Mouse (Mus musculus) small intestine, adult 2 months (tissue): Measurements from ENCODE around the gene Ankra2. TPM values are rescaled to one million over a fixed set of nuclear protein-coding genes. Genes with fewer than 3 reads are reported as not detected.

Experiments
- H3K27ac ChIP-seq: fragments of 200-500 bp; 2 replicates; pipeline ENCODE4 v1.5.1; 2012; ENCODE audit warnings: low read depth, low read length, control low read depth, inconsistent platforms; ENCODE audit not compliant: insufficient read depth
- H3K27me3 ChIP-seq: fragments of 200-500 bp; 2 replicates; pipeline ENCODE4 v1.6.1; 2012; ENCODE audit warnings: mild to moderate bottlenecking, moderate library complexity, low read length, inconsistent platforms; ENCODE audit not compliant: control insufficient read depth, insufficient read depth
- H3K36me3 ChIP-seq: fragments of 200-500 bp; 2 replicates; pipeline ENCODE4 v1.6.1; 2012; ENCODE audit warnings: mild to moderate bottlenecking, low read length, control low read depth, inconsistent platforms; ENCODE audit not compliant: control insufficient read depth, insufficient read depth
- H3K4me1 ChIP-seq: fragments of 200-500 bp; 2 replicates; pipeline ENCODE4 v1.6.1; 2012; ENCODE audit warnings: low read length, inconsistent platforms, mixed read lengths; ENCODE audit not compliant: control insufficient read depth, insufficient read depth, insufficient read length
- H3K4me3 ChIP-seq: fragments of 200-500 bp; 2 replicates; pipeline ENCODE4 v1.5.1; 2012; ENCODE audit warnings: low read depth, mild to moderate bottlenecking, control low read depth, inconsistent platforms, low read length, moderate library complexity
- CTCF ChIP-seq: fragments of 200-500 bp; IDR thresholded peaks from 2 replicates; pipeline ENCODE4 v1.5.1; 2012; ENCODE audit warnings: low read depth, mild to moderate bottlenecking, control low read depth, inconsistent platforms, low read length, moderate library complexity, mixed read lengths; ENCODE audit not compliant: insufficient replicate concordance, insufficient read length; ENCODE audit errors: extremely low read depth
- POLR2A ChIP-seq: fragments of 200-500 bp; IDR thresholded peaks from 2 replicates; pipeline ENCODE4 v1.6.1; 2012; ENCODE audit warnings: low read depth, mild to moderate bottlenecking, control low read depth, inconsistent platforms, low read length, moderate library complexity
- WGBS: fragments of 180-500 bp; shearing (Covaris S2); methylation state at CpG from one replicate; pipeline ENCODE4 v1.1.7; 2018; 5-methylcytosine and 5-hydroxymethylcytosine counted together
- polyA plus RNA-seq: library from polyadenylated mRNA; depleted of rRNA; stranded (reverse); fragments of >200 nt; gene quantifications from 2 replicates; pipeline ENCODE4 v1.2.3, GENCODE M21; 2012; rRNA removed

Gene Ankra2
- polyA plus RNA-seq: 3.6 and 6.4 TPM in 2 replicates

- WGBS: under 1% methylated on average over 71 of the region's 71 CpGs
- peak within 1 kb of the TSS; percentile 91 for H3K27ac ChIP-seq
Measured at GRCm38 (mm10) chr13:98262636-98263457, at the start of gene Ankra2, which contains the start of gene Utp15. Ankra2 (plus strand) TSS chr13:98263074. Utp15 (minus strand) TSS chr13:98263041.

GRCm38 (mm10) chr13:98222848-98223247, 40.0 kb upstream of the Ankra2 start:
- H3K4me3 ChIP-seq: no peak overlapping the region
- H3K27me3 ChIP-seq: no peaks in the 10 kb centered on the region
- H3K4me1 ChIP-seq: no peaks in the 10 kb centered on the region
- no peak overlapping the region for H3K27ac ChIP-seq
- H3K36me3 ChIP-seq: no peaks in the 10 kb centered on the region
- 31% methylated on average over 12 of the region's 12 CpGs for WGBS
- TF ChIP-seq CTCF (peak; percentile 73; the same call in 1 of the 2 replicates), POLR2A (no peak)

More at GRCm38 (mm10) chr13:98262636-98263457, at the start of gene Ankra2, which contains the start of gene Utp15:
- Histone ChIP-seq H3K4me3 (peak within 1 kb of the TSS; percentile 96), H3K4me1 (no peaks in the 10 kb centered on the region), H3K27me3 (no peaks in the 10 kb centered on the region), H3K36me3 (peaks cover 18% of the 10 kb centered on the region)
- TF ChIP-seq POLR2A (peak; percentile 73), CTCF (no peak)

GRCm38 (mm10) chr13:98226225-98226624, 36.6 kb upstream of the Ankra2 start:
- H3K4me3 ChIP-seq: no peak overlapping the region
- 64% methylated on average over 2 of the region's 2 CpGs for WGBS
- H3K36me3 ChIP-seq: no peaks in the 10 kb centered on the region
- no peaks in the 10 kb centered on the region for H3K27me3 ChIP-seq
- no peak overlapping the region for H3K27ac ChIP-seq
- H3K4me1 ChIP-seq: no peaks in the 10 kb centered on the region
- TF ChIP-seq POLR2A (no peak), CTCF (no peak)

GRCm38 (mm10) chr13:98230511-98230910, 32.4 kb upstream of the Ankra2 start:
- WGBS: 88% methylated on average over 1 of the region's 1 CpGs
- H3K36me3 ChIP-seq: no peaks in the 10 kb centered on the region
- H3K27ac ChIP-seq: no peak overlapping the region
- H3K4me1 ChIP-seq: no peaks in the 10 kb centered on the region
- TF ChIP-seq POLR2A (no peak), CTCF (no peak)
- H3K4me3 ChIP-seq: no peak overlapping the region
- no peaks in the 10 kb centered on the region for H3K27me3 ChIP-seq

GRCm38 (mm10) chr13:98235451-98235850, 27.4 kb upstream of the Ankra2 start:
- Histone ChIP-seq H3K36me3 (no peaks in the 10 kb centered on the region), H3K4me3 (no peak overlapping the region), H3K27ac (no peak overlapping the region), H3K4me1 (no peaks in the 10 kb centered on the region), H3K27me3 (no peaks in the 10 kb centered on the region)
- 79% methylated on average over 6 of the region's 6 CpGs for whole genome bisulfite sequencing
- TF ChIP-seq POLR2A (no peak), CTCF (no peak)

- 18% methylated on average over 12 of the region's 12 CpGs for WGBS
- Histone ChIP-seq H3K27ac (no peak overlapping the region), H3K4me3 (no peak overlapping the region), H3K4me1 (no peaks in the 10 kb centered on the region), H3K27me3 (no peaks in the 10 kb centered on the region), H3K36me3 (no peaks in the 10 kb centered on the region)
- TF ChIP-seq POLR2A (no peak), CTCF (peak; percentile 78; the same call in 1 of the 2 replicates)
Measured at GRCm38 (mm10) chr13:98239978-98240641, 22.8 kb upstream of the Ankra2 start.
